In genomic region chr11:68693447-68694040, GRCm38 (mm10) we compare ENCODE assay signal across 8 mouse cellular contexts. TPM values are rescaled to one million over a fixed set of nuclear protein-coding genes. Genes with fewer than 3 reads are reported as not detected.
DNase-seq lines count a peak whose midpoint lies in the region; ATAC-seq and TF ChIP-seq lines count a peak whose summit lies in the region.

No protein-coding gene starts in this region.

- no peaks in the 10 kb centered on the region for H3K9me3 ChIP-seq in lung, postnatal 0 days (ENCODE audit: low read length)
- H3K9me3 ChIP-seq in forebrain, embryonic 14.5 days (replicated peaks; ENCODE audit: control insufficient read depth, low read length) = no peaks in the 10 kb centered on the region
- H3K9me3 ChIP-seq in liver, embryonic 13.5 days (replicated peaks) = no peaks in the 10 kb centered on the region
- H3K9me3 ChIP-seq in stomach, postnatal 0 days (ENCODE audit: control insufficient read depth, low read length) = no peaks in the 10 kb centered on the region

- H3K4me3 ChIP-seq in lung, postnatal 0 days (ENCODE audit: low read depth, low read length) = peak overlapping the region; percentile 67
- peak overlapping the region; percentile 95 for H3K4me3 ChIP-seq in forebrain, embryonic 14.5 days (ENCODE audit: low read depth, low read length)
- peak overlapping the region; percentile 69 for H3K4me3 ChIP-seq in liver, embryonic 13.5 days (replicated peaks)
- H3K4me3 ChIP-seq in stomach, postnatal 0 days (ENCODE audit: low read depth, low read length) = peak overlapping the region; percentile 70

- H3K27ac ChIP-seq in lung, postnatal 0 days (ENCODE audit: low read length) = no peak overlapping the region; the same call in 1 of the 2 replicates
- peak overlapping the region; percentile 94; the same call in 1 of the 2 replicates for H3K27ac ChIP-seq in forebrain, embryonic 14.5 days (ENCODE audit: low read depth, low read length)
- peak overlapping the region; percentile 35; the same call in 1 of the 2 replicates for H3K27ac ChIP-seq in liver, embryonic 13.5 days
- H3K27ac ChIP-seq in stomach, postnatal 0 days (replicated peaks) = peak overlapping the region; percentile 93; the same call in 1 of the 2 replicates

- no peak for TF ChIP-seq EP300 in lung, postnatal 0 days (IDR thresholded peaks at IDR 0.05)
- no peak for TF ChIP-seq EP300 in stomach, postnatal 0 days (optimal IDR thresholded peaks at IDR 0.05)

- TF ChIP-seq CTCF in lung, postnatal 0 days (IDR thresholded peaks at IDR 0.05) = no peak
- no peak for TF ChIP-seq CTCF in stomach, postnatal 0 days (IDR thresholded peaks at IDR 0.05; ENCODE audit: low read depth)

- ATAC-seq in lung, postnatal 0 days = no peak
- ATAC-seq in forebrain, embryonic 14.5 days = no peak
- ATAC-seq in liver, embryonic 13.5 days (ENCODE audit: low read depth) = peak; percentile 15; the same call in 1 of the 2 replicates
- no peak for ATAC-seq in stomach, postnatal 0 days (ENCODE audit: low FRiP score, low TSS enrichment)

- WGBS in lung, postnatal 0 days = 9% methylated on average over 10 of the region's 10 CpGs
- WGBS in forebrain, embryonic 14.5 days = 5% methylated on average over 10 of the region's 10 CpGs
- 17% methylated on average over 10 of the region's 10 CpGs for WGBS in liver, embryonic 13.5 days (ENCODE audit: insufficient replicate concordance)
- WGBS in stomach, postnatal 0 days = 16% methylated on average over 10 of the region's 10 CpGs

- peak; percentile 35 for DNase-seq in lung, postnatal 0 days (ENCODE audit: low spot score)
- DNase-seq in lung, postnatal 4 days = no peak
- peak; percentile 53 for DNase-seq in forebrain, embryonic 14.5 days (ENCODE audit: low spot score)
- peak; percentile 59 for DNase-seq in liver, embryonic 13.5 days
- DNase-seq in stomach, postnatal 0 days (ENCODE audit: low spot score) = no peak
- no peak for DNase-seq in layer of hippocampus, adult 18-20 months (ENCODE audit: low spot score in 2 of 2)
- DNase-seq in kidney, postnatal 25 days = no peak
- no peak for DNase-seq in layer of hippocampus, postnatal 10 days (ENCODE audit: low spot score in 2 of 2)

- 0 out of 2 replicates have a peak, but pooled peaks cover 3% of the 10 kb centered on the region for H3K4me1 ChIP-seq in lung, postnatal 0 days (ENCODE audit: insufficient read depth, low read depth, low read length)
- H3K4me1 ChIP-seq in forebrain, embryonic 14.5 days (ENCODE audit: control insufficient read depth, insufficient read depth, low read length) = peaks cover 13% of the 10 kb centered on the region
- peaks cover 47% of the 10 kb centered on the region for H3K4me1 ChIP-seq in liver, embryonic 13.5 days (replicated peaks)
- H3K4me1 ChIP-seq in stomach, postnatal 0 days (replicated peaks; ENCODE audit: control insufficient read depth, insufficient read depth) = no peaks in the 10 kb centered on the region

- no peak overlapping the region; the same call in 1 of the 2 replicates for H3K9ac ChIP-seq in lung, postnatal 0 days (replicated peaks; ENCODE audit: low read depth)
- H3K9ac ChIP-seq in forebrain, embryonic 14.5 days (ENCODE audit: low read length) = peak overlapping the region; percentile 98
- H3K9ac ChIP-seq in liver, embryonic 13.5 days = peak overlapping the region; percentile 84
- H3K9ac ChIP-seq in stomach, postnatal 0 days (ENCODE audit: low read length) = peak overlapping the region; percentile 80

- no peaks in the 10 kb centered on the region for H3K27me3 ChIP-seq in lung, postnatal 0 days (replicated peaks; ENCODE audit: insufficient read depth, low read length)
- no peaks in the 10 kb centered on the region for H3K27me3 ChIP-seq in forebrain, embryonic 14.5 days (replicated peaks; ENCODE audit: control insufficient read depth, insufficient read depth, low read length)
- no peaks in the 10 kb centered on the region for H3K27me3 ChIP-seq in liver, embryonic 13.5 days
- no peaks in the 10 kb centered on the region for H3K27me3 ChIP-seq in stomach, postnatal 0 days (ENCODE audit: control insufficient read depth, insufficient read depth, low read length)

- peak overlapping the region; percentile 86 for H3K4me2 ChIP-seq in lung, postnatal 0 days (replicated peaks; ENCODE audit: low read depth, low read length)
- H3K4me2 ChIP-seq in forebrain, embryonic 14.5 days (ENCODE audit: low read length) = peak overlapping the region; percentile 66
- peak overlapping the region; percentile 86 for H3K4me2 ChIP-seq in liver, embryonic 13.5 days
- H3K4me2 ChIP-seq in stomach, postnatal 0 days (replicated peaks; ENCODE audit: low read depth) = peak overlapping the region; percentile 69

- H3K36me3 ChIP-seq in lung, postnatal 0 days (ENCODE audit: insufficient read depth, low read length) = no peaks in the 10 kb centered on the region
- no peaks in the 10 kb centered on the region for H3K36me3 ChIP-seq in forebrain, embryonic 14.5 days (ENCODE audit: control insufficient read depth, insufficient read depth, low read length)
- H3K36me3 ChIP-seq in liver, embryonic 13.5 days = no peaks in the 10 kb centered on the region
- H3K36me3 ChIP-seq in stomach, postnatal 0 days (ENCODE audit: control insufficient read depth, insufficient read depth, low read length) = no peaks in the 10 kb centered on the region

RNA-seq across cellular contexts. Expression of gene Myh10, which starts 2.2 kb away (rescaled TPM):
- polyA plus RNA-seq in lung, postnatal 0 days (2015; fragmentation: Nextera tagmentation; extraction: Ambion mirVana) = 51.8 and 60.5 TPM in 2 replicates
- 88.8 and 105 TPM in 2 replicates for polyA plus RNA-seq in forebrain, embryonic 14.5 days (2014; fragmentation: Nextera tagmentation; extraction: Ambion mirVana)
- polyA plus RNA-seq in liver, embryonic 13.5 days (2015; fragmentation: Nextera tagmentation; extraction: Ambion mirVana) = 18.5 and 21.5 TPM in 2 replicates
- 20.0 and 20.5 TPM in 2 replicates for polyA plus RNA-seq in stomach, postnatal 0 days (2015; fragmentation: Nextera tagmentation; extraction: Ambion mirVana)
- total RNA-seq in layer of hippocampus, adult 18-20 months (2021) = 100 to 1,000 TPM; 140 to 146 TPM
- total RNA-seq in layer of hippocampus, postnatal 10 days (2021) = 100 to 1,000 TPM; 164 to 167 TPM

Comparison
In these comparisons a context has a peak if more than half of its experiments do, and no peak if none do; other contexts are left out.
1. DNase-seq: peak in lung, postnatal 0 days (single experiment), forebrain, embryonic 14.5 days (single experiment) and liver, embryonic 13.5 days (single experiment); none in lung, postnatal 4 days (0 of 2), stomach, postnatal 0 days (single experiment), layer of hippocampus, adult 18-20 months (0 of 2), kidney, postnatal 25 days (0 of 2) and layer of hippocampus, postnatal 10 days (0 of 2).
2. Peak in every context shown above with its lines, with median percentiles within 50 percentile points of each other: H3K4me2 ChIP-seq and H3K4me3 ChIP-seq.